Mouse (Mus musculus): Measurements from ENCODE around the gene Htr1d.

Htr1d gene

GRCm38 (mm10) chr4:136449795-136450194, 26.5 kb downstream of the Htr1d start:
- in situ Hi-C loops (cut with MboI; ENCODE audit: low pct_unique_long_range_greater_than_20kb in 1 of 2, low sequenced_read_pairs in 2 of 2, unreplicated experiment in 1 of 2), result no loop called here

GRCm38 (mm10) chr4:136450271-136450670, 26.9 kb downstream of the Htr1d start:
- in situ Hi-C loops (cut with MboI; ENCODE audit: low pct_unique_long_range_greater_than_20kb in 1 of 2, low sequenced_read_pairs in 2 of 2, unreplicated experiment in 1 of 2), result no loop called here

GRCm38 (mm10) chr4:136451564-136451963, 28.2 kb downstream of the Htr1d start:
- in situ Hi-C loops (cut with MboI; ENCODE audit: low pct_unique_long_range_greater_than_20kb in 1 of 2, low sequenced_read_pairs in 2 of 2, unreplicated experiment in 1 of 2), result no loop called here

DNA sequence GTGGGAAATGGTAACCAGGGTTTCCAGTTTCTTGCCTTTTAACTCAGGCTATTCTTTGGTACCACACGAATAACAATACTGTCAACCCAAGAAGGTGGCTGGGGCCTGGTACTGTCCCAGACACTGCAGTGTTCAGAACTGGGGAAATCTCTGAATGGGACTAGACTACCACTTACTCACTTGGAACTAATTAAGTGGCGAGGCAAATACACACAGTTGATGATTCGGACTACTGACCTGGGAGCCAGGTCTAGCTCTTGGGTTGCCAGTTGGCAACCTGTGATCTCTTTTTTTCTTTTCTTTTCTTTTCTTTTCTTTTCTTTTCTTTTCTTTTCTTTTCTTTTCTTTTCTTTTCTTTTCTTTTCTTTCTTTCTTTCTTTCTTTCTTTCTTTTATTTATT, 29.0 kb downstream of the Htr1d start:
- in situ Hi-C loops (cut with MboI; ENCODE audit: low pct_unique_long_range_greater_than_20kb in 1 of 2, low sequenced_read_pairs in 2 of 2, unreplicated experiment in 1 of 2), result no loop called here

- in situ Hi-C loops (cut with MboI; ENCODE audit: low pct_unique_long_range_greater_than_20kb in 1 of 2, low sequenced_read_pairs in 2 of 2, unreplicated experiment in 1 of 2), result no loop called here
Observed at GRCm38 (mm10) chr4:136452792-136453191, 29.5 kb downstream of the Htr1d start.

- in situ Hi-C loops (cut with MboI; ENCODE audit: low pct_unique_long_range_greater_than_20kb in 1 of 2, low sequenced_read_pairs in 2 of 2, unreplicated experiment in 1 of 2), result loop anchor here in 1 of 2 experiments (5.0 kb wide), 1 partner anchor 162 kb away; no protein-coding TSS in a partner anchor
Observed at GRCm38 (mm10) chr4:136454850-136455260, 31.5 kb downstream of the Htr1d start.

DNA sequence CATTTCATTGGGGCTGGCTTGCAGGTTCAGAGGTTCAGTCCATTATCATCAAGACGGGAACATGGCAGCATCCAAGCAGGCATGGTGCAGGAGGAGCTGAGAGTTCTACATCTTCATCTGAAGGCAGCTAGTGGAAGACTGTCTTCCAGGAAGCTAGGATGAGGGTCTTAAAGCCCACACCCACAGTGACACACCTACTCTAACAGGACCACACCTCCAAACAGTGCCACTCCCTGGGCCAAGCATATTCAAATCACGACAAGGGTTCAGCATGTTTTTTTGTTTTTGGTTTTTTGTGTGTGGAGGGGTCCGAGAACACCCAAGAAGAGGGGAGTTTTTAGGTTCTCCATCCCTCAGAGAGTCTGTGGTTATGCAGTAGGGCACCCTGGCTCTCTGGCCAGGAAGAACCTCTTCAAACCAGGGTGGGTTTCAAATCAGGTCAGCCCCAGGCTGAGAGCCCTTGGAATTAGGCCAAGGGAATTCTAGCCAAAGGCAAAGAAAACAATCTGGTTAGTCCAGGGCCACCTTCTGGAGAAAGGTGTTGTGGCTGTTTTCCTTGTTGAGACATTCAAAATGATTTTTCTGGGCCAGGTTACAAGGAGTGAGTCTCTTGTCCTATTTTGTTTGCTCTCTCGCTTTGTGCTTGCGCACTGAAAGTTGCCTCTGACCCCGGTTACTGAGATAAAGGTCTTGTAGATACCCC, 33.3 kb downstream of the Htr1d start:
- in situ Hi-C loops (cut with MboI; ENCODE audit: low pct_unique_long_range_greater_than_20kb in 1 of 2, low sequenced_read_pairs in 2 of 2, unreplicated experiment in 1 of 2), result loop anchor here in 1 of 2 experiments (5.0 kb wide), 1 partner anchor 161 kb away; no protein-coding TSS in a partner anchor

DNA sequence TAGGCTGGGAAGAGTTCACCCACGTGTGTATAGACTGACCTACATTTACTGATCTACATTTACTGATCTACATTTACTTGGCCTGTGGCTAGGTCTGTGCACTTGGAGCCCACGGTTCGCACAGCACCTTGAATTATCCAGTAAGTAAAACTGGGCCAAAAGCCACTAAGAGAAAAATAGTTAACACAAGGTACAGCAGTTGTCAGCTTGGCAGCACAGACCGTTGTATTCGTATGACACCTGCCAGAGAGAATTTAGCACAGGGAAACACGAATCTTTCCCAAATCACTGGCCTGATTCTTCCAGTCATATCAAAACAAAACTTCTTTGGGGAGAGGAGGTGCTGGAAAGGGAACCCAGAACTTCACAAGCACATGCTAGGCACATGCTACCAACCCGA, 35.0 kb downstream of the Htr1d start:
- in situ Hi-C loops (cut with MboI; ENCODE audit: low pct_unique_long_range_greater_than_20kb in 1 of 2, low sequenced_read_pairs in 2 of 2, unreplicated experiment in 1 of 2), result loop anchor here in 1 of 2 experiments (5.0 kb wide), 1 partner anchor 159 kb away; no protein-coding TSS in a partner anchor

DNA sequence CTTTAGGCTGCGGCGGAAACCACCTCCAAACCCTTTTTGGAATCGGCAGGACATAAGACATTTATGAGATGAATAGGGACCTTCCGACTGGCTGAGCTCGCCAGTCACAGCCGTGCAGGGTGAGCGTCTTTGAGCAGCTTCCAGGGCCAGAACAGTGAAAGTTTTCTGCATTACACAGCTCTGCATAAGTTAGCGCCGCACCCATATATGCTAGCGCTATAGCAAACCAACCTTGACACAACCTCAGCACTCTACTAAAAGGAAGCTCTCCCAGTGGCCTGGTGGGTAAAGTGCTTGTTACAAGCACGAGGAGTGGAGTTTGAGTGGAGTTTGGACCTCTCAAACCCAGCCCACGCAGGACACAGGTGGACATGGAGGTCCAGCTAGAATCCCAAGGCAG, 35.9 kb downstream of the Htr1d start:
- in situ Hi-C loops (cut with MboI; ENCODE audit: low pct_unique_long_range_greater_than_20kb in 1 of 2, low sequenced_read_pairs in 2 of 2, unreplicated experiment in 1 of 2), result loop anchor here in 1 of 2 experiments (5.0 kb wide), 1 partner anchor 158 kb away; no protein-coding TSS in a partner anchor

DNA sequence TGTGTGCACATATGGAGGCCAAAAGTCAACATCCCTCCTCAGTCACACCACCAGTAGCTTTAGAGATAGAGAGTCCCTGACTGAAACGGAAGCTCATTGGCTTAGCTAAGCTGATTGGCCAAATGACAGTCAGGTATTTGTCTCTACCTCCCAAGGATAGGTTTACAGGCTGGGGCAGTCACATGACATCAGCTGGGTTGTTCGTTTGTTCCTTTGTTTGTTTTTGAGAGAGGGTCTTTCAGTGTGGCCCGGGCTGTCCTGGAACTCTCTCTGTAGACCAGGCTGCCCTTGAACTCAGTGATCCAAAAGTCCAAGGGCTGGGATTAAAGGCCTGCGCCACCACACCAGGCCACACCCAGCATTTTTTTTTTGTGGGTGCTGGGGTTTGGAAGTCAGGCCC, 37.9 kb downstream of the Htr1d start:
- in situ Hi-C loops (cut with MboI; ENCODE audit: low pct_unique_long_range_greater_than_20kb in 1 of 2, low sequenced_read_pairs in 2 of 2, unreplicated experiment in 1 of 2), result loop anchor here in 1 of 2 experiments (5.0 kb wide), 1 partner anchor 156 kb away; no protein-coding TSS in a partner anchor

DNA sequence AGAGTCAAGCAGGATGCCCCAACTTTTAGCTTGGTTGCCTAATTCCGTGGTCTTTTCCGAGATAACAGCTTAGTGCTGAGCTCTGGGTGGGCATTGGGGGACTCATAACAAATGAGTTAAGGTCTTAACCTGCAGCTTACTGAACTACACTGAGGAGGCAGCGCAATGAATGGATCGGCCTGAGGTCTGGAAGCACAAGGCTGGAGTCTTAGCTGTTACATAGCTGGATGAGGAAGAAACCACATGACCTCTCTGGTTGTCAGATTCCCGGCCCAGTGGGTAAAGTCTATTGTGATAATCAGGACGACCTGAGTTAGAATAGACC, 38.4 kb downstream of the Htr1d start:
- in situ Hi-C loops (cut with MboI; ENCODE audit: low pct_unique_long_range_greater_than_20kb in 1 of 2, low sequenced_read_pairs in 2 of 2, unreplicated experiment in 1 of 2), result loop anchor here in 1 of 2 experiments (5.0 kb wide), 1 partner anchor 156 kb away; no protein-coding TSS in a partner anchor

GRCm38 (mm10) chr4:136462086-136462838, 38.9 kb downstream of the Htr1d start, which contains the start of gene 6030445D17Rik:
6030445D17Rik (plus strand) TSS chr4:136462250.
- in situ Hi-C loops (cut with MboI; ENCODE audit: low pct_unique_long_range_greater_than_20kb in 1 of 2, low sequenced_read_pairs in 2 of 2, unreplicated experiment in 1 of 2), result loop anchor here in 1 of 2 experiments (5.0 kb wide), 1 partner anchor 155 kb away; no protein-coding TSS in a partner anchor

- in situ Hi-C loops (cut with MboI; ENCODE audit: low pct_unique_long_range_greater_than_20kb in 1 of 2, low sequenced_read_pairs in 2 of 2, unreplicated experiment in 1 of 2), result loop anchor here in 1 of 2 experiments (5.0 kb wide), 1 partner anchor 154 kb away; no protein-coding TSS in a partner anchor
Observed at GRCm38 (mm10) chr4:136462839-136463178, 39.5 kb downstream of the Htr1d start.

DNA sequence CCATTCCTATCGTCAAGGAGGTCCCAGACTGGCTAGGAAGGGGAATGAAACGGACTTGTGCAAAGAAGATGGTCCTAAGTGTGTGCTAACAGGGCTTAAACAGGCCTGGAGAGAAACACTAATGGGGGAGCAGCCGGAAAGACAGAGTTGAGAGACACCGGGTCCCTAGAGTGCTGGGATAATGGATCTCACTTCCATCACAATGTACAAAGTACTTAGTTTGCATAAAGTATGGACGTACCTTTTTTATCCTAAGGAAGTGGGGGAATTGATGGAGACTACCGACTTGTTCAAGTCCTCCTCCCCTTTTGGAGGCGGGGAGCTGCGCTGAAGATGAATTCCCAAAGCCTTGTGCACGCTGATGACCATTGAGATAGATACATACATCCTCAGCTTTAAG, 40.1 kb downstream of the Htr1d start:
- in situ Hi-C loops (cut with MboI; ENCODE audit: low pct_unique_long_range_greater_than_20kb in 1 of 2, low sequenced_read_pairs in 2 of 2, unreplicated experiment in 1 of 2), result loop anchor here in 1 of 2 experiments (5.0 kb wide), 1 partner anchor 154 kb away; no protein-coding TSS in a partner anchor

- in situ Hi-C loops (cut with MboI; ENCODE audit: low pct_unique_long_range_greater_than_20kb in 1 of 2, low sequenced_read_pairs in 2 of 2, unreplicated experiment in 1 of 2), result no loop called here
Observed at GRCm38 (mm10) chr4:136466226-136466625, 42.9 kb downstream of the Htr1d start.

GRCm38 (mm10) chr4:136468553-136469327, 45.4 kb downstream of the Htr1d start:
- in situ Hi-C loops (cut with MboI; ENCODE audit: low pct_unique_long_range_greater_than_20kb in 1 of 2, low sequenced_read_pairs in 2 of 2, unreplicated experiment in 1 of 2), result no loop called here

DNA sequence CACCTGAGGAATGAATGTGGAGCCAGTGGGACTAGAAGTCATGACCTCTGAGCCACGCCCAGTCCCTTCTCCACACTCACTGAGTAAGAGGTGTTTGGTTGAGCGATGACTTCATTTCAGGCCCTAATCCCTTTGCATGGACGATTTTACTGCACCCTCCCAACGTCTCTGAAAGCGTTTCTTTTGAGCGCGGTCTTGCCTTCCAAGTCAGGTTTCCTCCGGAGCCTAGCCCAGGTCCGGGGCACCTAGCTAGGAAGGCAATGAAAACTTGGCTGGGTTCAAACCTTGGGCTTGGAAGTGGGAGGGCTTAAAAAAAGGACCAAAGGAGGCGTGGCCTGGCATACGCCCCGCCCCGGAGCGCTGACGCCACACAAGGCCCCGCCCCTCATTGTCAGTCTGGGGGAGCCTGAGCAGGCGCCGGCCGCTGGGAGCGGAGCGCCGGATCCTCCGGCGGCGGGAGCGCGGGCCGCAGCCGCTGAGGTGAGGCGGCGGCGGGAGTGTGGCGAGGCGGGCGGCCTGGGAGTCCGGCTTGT, 46.1 kb downstream of the Htr1d start, which contains the start of gene Luzp1:
Gene Luzp1, plus strand, starts transcription at position 391 of the 533 bp plus-strand sequence.
- in situ Hi-C loops (cut with MboI; ENCODE audit: low pct_unique_long_range_greater_than_20kb in 1 of 2, low sequenced_read_pairs in 2 of 2, unreplicated experiment in 1 of 2), result no loop called here

- in situ Hi-C loops (cut with MboI; ENCODE audit: low pct_unique_long_range_greater_than_20kb in 1 of 2, low sequenced_read_pairs in 2 of 2, unreplicated experiment in 1 of 2), result no loop called here
Observed at GRCm38 (mm10) chr4:136469941-136470346, 46.6 kb downstream of the Htr1d start.
